Mouse (Mus musculus) right cerebral cortex, adult 18-20 months (tissue): ENCODE results near the gene Mob3c.

Experiments
- DNase-seq: peaks from one replicate; pipeline ENCODE4 v3.0.0; 2022; ENCODE audit warnings: mixed read lengths

Mob3c gene

GRCm38 (mm10) chr4:115884022-115884421 is 56.1 kb downstream of the Mob3c start, which contains the start of gene Kncn:
TSS of gene Kncn (plus strand) at chr4:115884400.
- no peak for DNase-seq
